Mouse (Mus musculus) kidney, embryonic 14.5 days (tissue): Measurements from ENCODE around the gene Blnk. TPM values are rescaled to one million over a fixed set of nuclear protein-coding genes. Genes with fewer than 3 reads are reported as not detected.

Experiments used
- ATAC-seq: fragments of 200-750 bp; cut with Nextera tagmentation; 2 replicates; pipeline ENCODE4 v1.8.0; 2017; ENCODE audit warnings: moderate number of reproducible peaks, mild to moderate bottlenecking, moderate TSS enrichment, moderate library complexity; ENCODE audit not compliant: low FRiP score, low TSS enrichment
- H3K27ac ChIP-seq: fragments of 300-500 bp; sonication (generic); 2 replicates; pipeline ENCODE4 v1.5.1; 2014; ENCODE audit warnings: low read depth, mild to moderate bottlenecking, low read length, moderate library complexity, mixed read lengths
- H3K27me3 ChIP-seq: fragments of 300-500 bp; sonication (generic); 2 replicates; pipeline ENCODE4 v1.6.1; 2014; ENCODE audit warnings: mild to moderate bottlenecking, low read length; ENCODE audit not compliant: control insufficient read depth, insufficient read depth
- H3K36me3 ChIP-seq: fragments of 300-500 bp; sonication (generic); 2 replicates; pipeline ENCODE4 v1.6.1; 2014; ENCODE audit warnings: low read length, mixed read lengths; ENCODE audit not compliant: control insufficient read depth, insufficient read depth
- H3K4me1 ChIP-seq: fragments of 300-500 bp; sonication (generic); 2 replicates; pipeline ENCODE4 v1.6.1; 2014; ENCODE audit warnings: low read length, mixed read lengths; ENCODE audit not compliant: control insufficient read depth, insufficient read depth
- H3K4me2 ChIP-seq: fragments of 300-500 bp; sonication (generic); replicated peaks from 2 replicates; pipeline ENCODE4 v1.6.1; 2014; ENCODE audit warnings: low read depth, mild to moderate bottlenecking, low read length
- H3K4me3 ChIP-seq: fragments of 300-500 bp; sonication (generic); 2 replicates; pipeline ENCODE4 v1.5.1; 2014; ENCODE audit warnings: mild to moderate bottlenecking, low read length
- H3K9ac ChIP-seq: fragments of 300-500 bp; sonication (generic); 2 replicates; pipeline ENCODE4 v1.6.1; 2014; ENCODE audit warnings: low read depth, mild to moderate bottlenecking, low read length, moderate library complexity
- H3K9me3 ChIP-seq: fragments of 300-500 bp; sonication (generic); 2 replicates; pipeline ENCODE4 v1.6.1; 2016; ENCODE audit warnings: low read length; ENCODE audit not compliant: control insufficient read depth
- WGBS: fragments of 180-500 bp; shearing (Covaris S2); extraction: QIAGEN DNeasy Blood & Tissue Kit; methylation state at CpG from one replicate; pipeline ENCODE4 v1.1.7; 2014; 5-methylcytosine and 5-hydroxymethylcytosine counted together
- microRNA-seq: library from miRNA; unstranded; fragments of <30 nt; microRNA quantifications from one replicate; pipeline ENCODE4, GENCODE M21; 2016
- polyA plus RNA-seq: library from polyadenylated mRNA; unstranded; fragments of >200 nt; fragmentation: Nextera tagmentation; extraction: Ambion mirVana; gene quantifications from 2 replicates; pipeline ENCODE4 v1.2.1, GENCODE M21; 2014

The Blnk gene
- polyA plus RNA-seq, 1 experiment from 2014 or later = 11.9 TPM

- Histone ChIP-seq H3K4me3 (peak within 1 kb of the TSS; percentile 82), H3K27me3 (peaks cover 18% of the 10 kb centered on the region), H3K9me3 (peaks cover 6% of the 10 kb centered on the region; the same call in 1 of the 2 replicates), H3K27ac (peak within 1 kb of the TSS; percentile 93), H3K9ac (peak within 1 kb of the TSS; percentile 68), H3K4me1 (no peaks in the 10 kb centered on the region), H3K4me2 (peak within 1 kb of the TSS; percentile 52), H3K36me3 (peaks cover 3% of the 10 kb centered on the region; the same call in 1 of the 2 replicates)
- under 1% methylated on average over 86 of the region's 89 CpGs for WGBS
- peak; percentile 95 for ATAC-seq
Measured at GRCm38 (mm10) chr19:40894519-40895392, 99.6 kb downstream of the Blnk start, which contains the start of gene Zfp518a. TSS of gene Zfp518a (plus strand) at chr19:40894705.

GRCm38 (mm10) chr19:40894071-40894506, 100.2 kb downstream of the Blnk start:
- peak; percentile 61 for ATAC-seq
- WGBS = 53% methylated on average over 21 of the region's 21 CpGs

GRCm38 (mm10) chr19:40888887-40889286, 105.4 kb downstream of the Blnk start:
- no peak overlapping the region for H3K4me3 ChIP-seq
- H3K27ac ChIP-seq = no peak overlapping the region
- no peak for ATAC-seq
- peaks cover 3% of the 10 kb centered on the region; the same call in 1 of the 2 replicates for H3K9me3 ChIP-seq
- H3K4me1 ChIP-seq = no peaks in the 10 kb centered on the region
- H3K4me2 ChIP-seq = no peak overlapping the region
- peaks cover 43% of the 10 kb centered on the region for H3K27me3 ChIP-seq
- 94% methylated on average over 1 of the region's 1 CpGs for WGBS
- H3K36me3 ChIP-seq = no peaks in the 10 kb centered on the region
- no peak overlapping the region for H3K9ac ChIP-seq

More at GRCm38 (mm10) chr19:40894071-40894506, 100.2 kb downstream of the Blnk start:
- Histone ChIP-seq H3K27ac (peak overlapping the region; percentile 93), H3K27me3 (peaks cover 21% of the 10 kb centered on the region), H3K9ac (peak overlapping the region; percentile 68), H3K4me3 (peak overlapping the region; percentile 82), H3K9me3 (peaks cover 6% of the 10 kb centered on the region; the same call in 1 of the 2 replicates), H3K4me1 (no peaks in the 10 kb centered on the region), H3K36me3 (peaks cover under 1% of the 10 kb centered on the region; the same call in 1 of the 2 replicates), H3K4me2 (peak overlapping the region; percentile 52)

GRCm38 (mm10) chr19:40881700-40882099, 112.6 kb downstream of the Blnk start:
- H3K27ac ChIP-seq = no peak overlapping the region
- H3K36me3 ChIP-seq = no peaks in the 10 kb centered on the region
- H3K4me3 ChIP-seq = no peak overlapping the region
- ATAC-seq = no peak
- no peak overlapping the region for H3K9ac ChIP-seq
- H3K4me1 ChIP-seq = no peaks in the 10 kb centered on the region
- H3K27me3 ChIP-seq = peaks cover 44% of the 10 kb centered on the region
- H3K9me3 ChIP-seq = no peaks in the 10 kb centered on the region
- WGBS = 91% methylated on average over 4 of the region's 4 CpGs
- no peak overlapping the region for H3K4me2 ChIP-seq

Small RNA genes lying within 50 kb of the gene (microRNA-seq; reads per million reads assigned to microRNA genes)
- not detected for gene Mir8092

Other genes starting within 250 kb of the Blnk start
- 0.39 TPM in 1 of 2 replicates, not detected in the other for gene Cc2d2b, start 245.8 kb downstream of the Blnk start, polyA plus RNA-seq
- 6.7 and 13.4 TPM in 2 replicates for gene Ccnj, start 163.3 kb downstream of the Blnk start, polyA plus RNA-seq
- 16.8 and 19.0 TPM in 2 replicates for gene Zfp518a, start 99.8 kb downstream of the Blnk start, polyA plus RNA-seq
- gene Dntt, start 34.7 kb upstream of the Blnk start, polyA plus RNA-seq = 0.16 and 0.19 TPM in 2 replicates
- gene Opalin, start 82.6 kb upstream of the Blnk start, polyA plus RNA-seq = not detected in 2 replicates
- gene Tll2, start 212.3 kb upstream of the Blnk start, polyA plus RNA-seq = not detected in 2 replicates